20 mouse cellular contexts compared by ENCODE assay signal in the genomic region with DNA sequence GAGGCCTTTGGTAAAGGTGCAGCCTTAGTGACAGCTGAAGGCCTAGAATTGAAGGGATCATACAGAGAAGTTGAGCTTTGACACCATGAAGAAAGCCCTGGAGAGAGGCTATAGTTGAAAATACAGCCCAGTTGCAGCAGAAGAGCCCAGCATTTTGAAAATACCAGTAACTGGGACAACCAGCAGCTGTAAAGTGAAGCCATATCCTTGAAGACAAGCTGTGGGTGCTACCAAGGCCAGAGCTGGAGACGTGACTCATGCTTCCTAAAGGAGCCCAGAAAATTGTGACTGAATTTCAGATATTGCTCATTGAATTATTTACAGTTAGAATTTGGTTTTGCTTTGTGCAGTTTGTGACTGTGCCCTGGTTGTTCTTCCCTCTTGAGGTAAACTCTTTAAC.
DNase-seq lines count a peak whose midpoint lies in the region; ATAC-seq lines count a peak whose summit lies in the region.
"Had no signal": no experiment of that assay in that cellular context is flagged by ENCODE, and none has a peak within 500 bp of the region (broad histone marks: within the 10 kb centered on the region; RNA-seq: fewer than 3 reads in every experiment).

No protein-coding gene starts in this region.

- no peaks in the 10 kb centered on the region for H3K27me3 ChIP-seq in forebrain, embryonic 11.5 days (ENCODE audit: control insufficient read depth, insufficient read depth, low read length)
- H3K27me3 ChIP-seq: forebrain, embryonic 15.5 days; hindbrain, embryonic 13.5 days had no signal

- H3K9ac ChIP-seq in forebrain, embryonic 11.5 days (ENCODE audit: low read length) = no peak overlapping the region
- H3K9ac ChIP-seq: forebrain, embryonic 15.5 days; hindbrain, embryonic 13.5 days had no signal

- WGBS in forebrain, embryonic 11.5 days = 79% methylated on average over 1 of the region's 1 CpGs

- H3K4me1 ChIP-seq in forebrain, embryonic 11.5 days (replicated peaks; ENCODE audit: control insufficient read depth, insufficient read depth, low read length) = no peaks in the 10 kb centered on the region
- H3K4me1 ChIP-seq: embryonic facial prominence, embryonic 10.5 days; forebrain, embryonic 10.5 days; forebrain, embryonic 15.5 days; hindbrain, embryonic 13.5 days had no signal

- no peak overlapping the region for H3K4me3 ChIP-seq in forebrain, embryonic 11.5 days (ENCODE audit: low read depth, low read length)
- H3K4me3 ChIP-seq: embryonic facial prominence, embryonic 10.5 days; forebrain, embryonic 10.5 days; forebrain, embryonic 15.5 days; heart, embryonic 10.5 days; hindbrain, embryonic 13.5 days had no signal

- H3K36me3 ChIP-seq in forebrain, embryonic 11.5 days (ENCODE audit: control insufficient read depth, insufficient read depth, low read length) = no peaks in the 10 kb centered on the region
- H3K36me3 ChIP-seq: embryonic facial prominence, embryonic 10.5 days; forebrain, embryonic 10.5 days; forebrain, embryonic 15.5 days; heart, embryonic 10.5 days; hindbrain, embryonic 13.5 days had no signal

- no peak overlapping the region for H3K4me2 ChIP-seq in forebrain, embryonic 11.5 days (ENCODE audit: low read depth, low read length, severe bottlenecking)
- H3K4me2 ChIP-seq: forebrain, embryonic 15.5 days; hindbrain, embryonic 13.5 days had no signal

- DNase-seq in adrenal gland, adult 2 months = peak; percentile 72
- no peak for DNase-seq in adrenal gland, postnatal 25 days
- peak; percentile 23 for DNase-seq in ovary, adult 18-20 months (ENCODE audit: low spot score)
- DNase-seq in ovary, postnatal 10 days (ENCODE audit: low spot score) = no peak
- DNase-seq in adrenal gland, postnatal 36 days = peak; percentile 39 to 56
- DNase-seq in kidney, adult 11 months = no peak
- DNase-seq in forebrain, embryonic 11.5 days (ENCODE audit: low spot score) = no peak
- DNase-seq: cerebellum, adult 11-12 months; cerebellum, adult 9-11 months; cerebellum, postnatal 36 days; gastrocnemius, postnatal 36 days; heart, adult 18-20 months; heart, postnatal 10 days had no signal

- no peak for ATAC-seq in forebrain, embryonic 11.5 days (replicated peaks; ENCODE audit: low FRiP score)
- ATAC-seq: forebrain, embryonic 15.5 days; hindbrain, postnatal 0 days; intestine, embryonic 16.5 days had no signal

- H3K27ac ChIP-seq in forebrain, embryonic 11.5 days (ENCODE audit: low read depth, low read length) = no peak overlapping the region
- H3K27ac ChIP-seq: embryonic facial prominence, embryonic 10.5 days; forebrain, embryonic 10.5 days; forebrain, embryonic 15.5 days; heart, embryonic 10.5 days; hindbrain, embryonic 13.5 days; hindbrain, postnatal 0 days had no signal

- no peaks in the 10 kb centered on the region for H3K9me3 ChIP-seq in forebrain, embryonic 11.5 days (ENCODE audit: control insufficient read depth, low read length)
- H3K9me3 ChIP-seq: embryonic facial prominence, embryonic 10.5 days; forebrain, embryonic 10.5 days; forebrain, embryonic 15.5 days; heart, embryonic 10.5 days; hindbrain, embryonic 13.5 days had no signal

Comparison
In these comparisons a context has a peak if more than half of its experiments do, and no peak if none do; other contexts are left out.
1. DNase-seq: peak in adrenal gland, adult 2 months (single experiment), ovary, adult 18-20 months (single experiment) and adrenal gland, postnatal 36 days (2 of 2); none in adrenal gland, postnatal 25 days (single experiment), ovary, postnatal 10 days (single experiment), kidney, adult 11 months (single experiment) and forebrain, embryonic 11.5 days (single experiment).